In the genomic region with DNA sequence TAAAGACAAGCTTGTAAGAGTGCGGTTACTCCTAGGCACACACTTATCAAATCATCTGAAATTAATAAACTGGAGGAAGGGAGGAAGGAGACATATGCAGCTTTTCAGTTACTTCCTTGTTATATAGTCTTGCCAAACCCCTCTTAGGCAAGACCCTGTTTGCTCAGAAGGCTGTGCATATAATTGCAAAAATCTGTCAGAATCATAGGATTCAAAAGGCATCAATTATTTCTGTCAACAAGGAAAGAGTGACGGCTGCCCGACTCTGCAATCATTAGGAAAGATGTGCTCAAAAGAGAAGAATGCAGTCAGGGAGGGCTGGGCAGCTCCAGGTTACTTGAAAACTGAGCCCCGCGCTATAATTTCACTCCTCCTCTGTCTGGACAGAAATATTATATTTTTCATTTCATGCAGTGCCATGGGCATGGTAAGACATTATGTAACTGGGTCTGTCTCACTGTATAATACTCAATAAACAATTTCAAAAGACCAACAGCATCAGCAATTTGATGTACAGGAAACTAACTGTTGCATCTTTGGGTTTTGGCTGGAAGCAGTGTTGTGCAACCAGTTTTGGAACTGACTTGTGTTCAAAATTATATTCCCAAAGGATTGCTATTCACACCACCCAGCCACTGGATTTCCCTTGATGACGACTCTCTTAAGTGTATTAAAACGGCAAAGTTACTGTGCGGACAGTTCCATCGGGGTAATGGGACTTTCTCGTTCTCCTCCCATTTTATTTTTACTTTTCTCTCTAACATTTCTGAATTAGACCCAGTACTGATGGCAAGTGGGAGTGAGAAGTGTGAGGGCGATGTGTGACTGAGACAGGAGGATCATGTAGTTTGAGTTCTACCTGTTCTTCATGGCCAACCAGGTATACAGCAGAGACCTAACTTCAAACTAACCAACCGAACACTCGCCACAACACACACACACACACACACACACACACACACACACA, we compare ENCODE assay signal across 12 mouse cellular contexts. TPM values are rescaled to one million over a fixed set of nuclear protein-coding genes. Genes with fewer than 3 reads are reported as not detected.
A peak's percentile ranks its signal among the peaks of the same experiment; 100 is the strongest.
DNase-seq lines count a peak whose midpoint lies in the region; ATAC-seq and TF ChIP-seq lines count a peak whose summit lies in the region.
"Had no signal": no experiment of that assay in that cellular context is flagged by ENCODE, and none has a peak within 500 bp of the region (broad histone marks: within the 10 kb centered on the region; RNA-seq: fewer than 3 reads in every experiment).

No protein-coding gene starts in this region.

- no peaks in the 10 kb centered on the region for H3K36me3 ChIP-seq in intestine, embryonic 14.5 days (ENCODE audit: control insufficient read depth, insufficient read depth, low read length)
- no peaks in the 10 kb centered on the region for H3K36me3 ChIP-seq in intestine, embryonic 16.5 days (ENCODE audit: control insufficient read depth, insufficient read depth, low read length)
- H3K36me3 ChIP-seq in C2C12 (ENCODE audit: control insufficient read depth, insufficient read depth) = no peaks in the 10 kb centered on the region
- no peaks in the 10 kb centered on the region for H3K36me3 ChIP-seq in lung, embryonic 15.5 days
- H3K36me3 ChIP-seq: G1E; liver, embryonic 13.5 days had no signal

- H3K9ac ChIP-seq in intestine, embryonic 14.5 days (ENCODE audit: low read length) = no peak overlapping the region
- no peak overlapping the region for H3K9ac ChIP-seq in intestine, embryonic 16.5 days (ENCODE audit: low read depth, low read length)
- no peak overlapping the region for H3K9ac ChIP-seq in lung, embryonic 15.5 days

- no peak for TF ChIP-seq CTCF in C2C12 (IDR thresholded peaks at IDR 0.05; ENCODE audit: control insufficient read depth, insufficient read depth, insufficient read length)

- peak; percentile 47 for DNase-seq in intestine, embryonic 14.5 days (ENCODE audit: low spot score)
- DNase-seq in thymus, postnatal 10 days (ENCODE audit: low spot score in 2 of 2) = no peak
- DNase-seq in layer of hippocampus, postnatal 36 days = no peak
- no peak for DNase-seq in adrenal gland, adult 18-20 months (ENCODE audit: low spot score in 2 of 2)
- DNase-seq: liver, embryonic 13.5 days had no signal

- no peak overlapping the region for H3ac ChIP-seq in C2C12 (ENCODE audit: control insufficient read depth, insufficient read length, low read depth)

- no peaks in the 10 kb centered on the region for H3K27me3 ChIP-seq in intestine, embryonic 14.5 days (replicated peaks; ENCODE audit: control insufficient read depth, insufficient read depth, low read length)
- H3K27me3 ChIP-seq in intestine, embryonic 16.5 days (replicated peaks; ENCODE audit: control insufficient read depth, insufficient read depth, low read length) = no peaks in the 10 kb centered on the region
- H3K27me3 ChIP-seq in C2C12 (ENCODE audit: control insufficient read depth, insufficient read depth, insufficient read length) = no peaks in the 10 kb centered on the region
- no peaks in the 10 kb centered on the region for H3K27me3 ChIP-seq in lung, embryonic 15.5 days

- no peak for ATAC-seq in intestine, embryonic 14.5 days (replicated peaks; ENCODE audit: low FRiP score, low TSS enrichment, low read depth)
- ATAC-seq in intestine, embryonic 16.5 days = no peak
- ATAC-seq in granulocyte monocyte progenitor cell, adult 5-6 weeks (replicated peaks; ENCODE audit: poor library complexity, severe bottlenecking) = peak; percentile 64
- ATAC-seq in lung, embryonic 15.5 days (ENCODE audit: borderline replicate concordance, extremely low read depth, low FRiP score, low TSS enrichment) = no peak

- no peaks in the 10 kb centered on the region for H3K79me3 ChIP-seq in C2C12 (ENCODE audit: low read depth)

- H3K27ac ChIP-seq in intestine, embryonic 14.5 days (ENCODE audit: low read depth) = no peak overlapping the region
- no peak overlapping the region for H3K27ac ChIP-seq in intestine, embryonic 16.5 days (ENCODE audit: low read length)
- no peak overlapping the region for H3K27ac ChIP-seq in lung, embryonic 15.5 days
- H3K27ac ChIP-seq: liver, embryonic 13.5 days had no signal

- H3K4me2 ChIP-seq in intestine, embryonic 14.5 days (ENCODE audit: low read length) = no peak overlapping the region; the same call in 1 of the 2 replicates
- no peak overlapping the region for H3K4me2 ChIP-seq in intestine, embryonic 16.5 days (ENCODE audit: low read depth, low read length)
- peak overlapping the region; percentile 91; the same call in 1 of the 2 replicates for H3K4me2 ChIP-seq in lung, embryonic 15.5 days

- peaks cover 10% of the 10 kb centered on the region; the same call in 1 of the 2 replicates for H3K4me1 ChIP-seq in intestine, embryonic 14.5 days (replicated peaks; ENCODE audit: control insufficient read depth, insufficient read depth, low read length)
- peaks cover 11% of the 10 kb centered on the region for H3K4me1 ChIP-seq in intestine, embryonic 16.5 days (ENCODE audit: control insufficient read depth, insufficient read depth, low read length)
- H3K4me1 ChIP-seq in lung, embryonic 15.5 days = peaks cover 13% of the 10 kb centered on the region

- H3K9me3 ChIP-seq in intestine, embryonic 14.5 days (ENCODE audit: control insufficient read depth, low read length) = no peaks in the 10 kb centered on the region
- H3K9me3 ChIP-seq in intestine, embryonic 16.5 days (ENCODE audit: control insufficient read depth, low read length) = no peaks in the 10 kb centered on the region
- H3K9me3 ChIP-seq in lung, embryonic 15.5 days = no peaks in the 10 kb centered on the region
- H3K9me3 ChIP-seq: G1E; liver, embryonic 13.5 days had no signal

- 74% methylated on average over 13 of the region's 13 CpGs for WGBS in intestine, embryonic 14.5 days
- 82% methylated on average over 13 of the region's 13 CpGs for WGBS in intestine, embryonic 16.5 days
- 67% methylated on average over 13 of the region's 13 CpGs for WGBS in lung, embryonic 15.5 days

- no peak overlapping the region for H3K4me3 ChIP-seq in intestine, embryonic 14.5 days (ENCODE audit: low read depth, low read length)
- H3K4me3 ChIP-seq in intestine, embryonic 16.5 days (ENCODE audit: low read length) = no peak overlapping the region
- H3K4me3 ChIP-seq in C2C12 (ENCODE audit: insufficient read depth, poor library complexity, severe bottlenecking) = no peak overlapping the region
- no peak overlapping the region for H3K4me3 ChIP-seq in lung, embryonic 15.5 days

- H3K79me2 ChIP-seq in C2C12 (ENCODE audit: control insufficient read depth, insufficient read depth) = no peaks in the 10 kb centered on the region

TF ChIP-seq in C2C12, 6 proteins besides CTCF, POLR2A, EP300 and RAD21:
- TF ChIP-seq CEBPB (IDR thresholded peaks at IDR 0.05; ENCODE audit: low read depth) = peak; percentile 49
- TF ChIP-seq MYOD1 (IDR thresholded peaks at IDR 0.05; ENCODE audit: control insufficient read depth, insufficient read length, low read depth) = no peak
- TF ChIP-seq MYOG (IDR thresholded peaks at IDR 0.05; ENCODE audit: control insufficient read depth, extremely low read depth, insufficient read length) = no peak
- no peak for TF ChIP-seq USF1 (IDR thresholded peaks at IDR 0.05; ENCODE audit: low read depth)

RNA-seq across cellular contexts. Expression of a gene that starts 1.1 kb away (rescaled TPM):
- polyA plus RNA-seq in intestine, embryonic 14.5 days (2014; fragmentation: Nextera tagmentation; extraction: Ambion mirVana) = 7.9 and 8.2 TPM in 2 replicates
- 22.3 and 25.9 TPM in 2 replicates for polyA plus RNA-seq in intestine, embryonic 16.5 days (2015; fragmentation: Nextera tagmentation; extraction: Ambion mirVana)
- polyA plus RNA-seq in C2C12 (2012; fragmentation: generic; extraction: Trizol) = 2.5 TPM
- total RNA-seq in granulocyte monocyte progenitor cell, adult 5-6 weeks (2014; fragmentation: Nextera tagmentation) = 8.8 and 9.9 TPM in 2 replicates
- total RNA-seq in granulocyte monocyte progenitor cell, adult 5-6 weeks (2017) = 4.4 and 9.0 TPM in 2 replicates
- polyA plus RNA-seq in lung, embryonic 15.5 days (2015; fragmentation: Nextera tagmentation; extraction: Ambion mirVana) = 6.4 and 9.0 TPM in 2 replicates
- 10 to 100 TPM in 1 of 2 experiments, 1 to 10 TPM in 1; 7.3 to 10.6 TPM for total RNA-seq in layer of hippocampus, postnatal 36 days (2021)
- total RNA-seq in adrenal gland, adult 18-20 months (2021) = 1 to 10 TPM; 5.5 to 6.9 TPM
- polyA plus RNA-seq: G1E had no signal

RNA-seq across cellular contexts. Expression of a gene that starts 41.3 kb away (rescaled TPM):
- polyA plus RNA-seq in intestine, embryonic 14.5 days (2014; fragmentation: Nextera tagmentation; extraction: Ambion mirVana) = not detected in 2 replicates
- not detected in 2 replicates for polyA plus RNA-seq in intestine, embryonic 16.5 days (2015; fragmentation: Nextera tagmentation; extraction: Ambion mirVana)
- not detected for polyA plus RNA-seq in C2C12 (2012; fragmentation: generic; extraction: Trizol)
- total RNA-seq in granulocyte monocyte progenitor cell, adult 5-6 weeks (2014; fragmentation: Nextera tagmentation) = not detected in 2 replicates
- total RNA-seq in granulocyte monocyte progenitor cell, adult 5-6 weeks (2017) = not detected in 2 replicates
- 0.39 and 0.87 TPM in 2 replicates for polyA plus RNA-seq in lung, embryonic 15.5 days (2015; fragmentation: Nextera tagmentation; extraction: Ambion mirVana)
- total RNA-seq in layer of hippocampus, postnatal 36 days (2021) = 1 to 10 TPM; 1.4 to 2.1 TPM
- not detected for total RNA-seq in adrenal gland, adult 18-20 months (2021)
- total RNA-seq: common myeloid progenitor, adult 5-6 weeks; G1E had no signal
- polyA plus RNA-seq: G1E; heart, postnatal 0 days; liver, embryonic 13.5 days had no signal
